Mouse (Mus musculus) liver, adult 2 months (tissue): ENCODE data around the gene Rab11fip3. TPM values are rescaled to one million over a fixed set of nuclear protein-coding genes. Genes with fewer than 3 reads are reported as not detected.

Experiments used
- DNase-seq: peaks from one replicate; pipeline ENCODE4 v3.0.0-alpha.2; 2011; ENCODE audit warnings: low read depth, low spot score; ENCODE audit errors: extremely low read depth
- H3K27ac ChIP-seq: fragments of 200-500 bp; replicated peaks from 2 replicates; pipeline ENCODE4 v1.5.1; 2012; ENCODE audit warnings: low read depth, mild to moderate bottlenecking, control low read depth, inconsistent platforms, low read length; ENCODE audit not compliant: insufficient read depth
- H3K27me3 ChIP-seq: fragments of 200-500 bp; 2 replicates; pipeline ENCODE4 v1.6.1; 2012; ENCODE audit warnings: mild to moderate bottlenecking, moderate library complexity, low read length, inconsistent platforms; ENCODE audit not compliant: control insufficient read depth, insufficient read depth
- H3K36me3 ChIP-seq: fragments of 200-500 bp; 2 replicates; pipeline ENCODE4 v1.6.1; 2012; ENCODE audit warnings: low read length, inconsistent platforms; ENCODE audit not compliant: control insufficient read depth, insufficient read depth
- H3K4me1 ChIP-seq: fragments of 200-500 bp; 2 replicates; pipeline ENCODE4 v1.6.1; 2011; ENCODE audit warnings: low read length; ENCODE audit not compliant: control insufficient read depth, insufficient read depth
- H3K4me3 ChIP-seq: fragments of 200-500 bp; 2 replicates; pipeline ENCODE4 v1.5.1; 2011; ENCODE audit warnings: low read depth, mild to moderate bottlenecking, control low read depth, low read length, moderate library complexity; ENCODE audit not compliant: insufficient read depth
- H3K79me2 ChIP-seq: fragments of 200-500 bp; 2 replicates; pipeline ENCODE4 v1.6.1; 2012; ENCODE audit warnings: inconsistent platforms, mild to moderate bottlenecking, low read length, moderate library complexity; ENCODE audit not compliant: control insufficient read depth, insufficient read depth
- H3K9ac ChIP-seq: fragments of 200-500 bp; 2 replicates; pipeline ENCODE4 v1.6.1; 2012; ENCODE audit warnings: low read depth, mild to moderate bottlenecking, control low read depth, inconsistent platforms, low read length
- CTCF ChIP-seq: fragments of 200-500 bp; IDR thresholded peaks from 2 replicates; pipeline ENCODE4 v1.5.1; 2011; ENCODE audit warnings: low read depth, low read length, control low read depth
- POLR2A ChIP-seq: fragments of 200-500 bp; IDR thresholded peaks from 2 replicates; pipeline ENCODE4 v1.6.1; 2011; ENCODE audit warnings: low read length, control low read depth; ENCODE audit not compliant: insufficient read depth; ENCODE audit errors: extremely low read depth
- WGBS: fragments of 180-500 bp; shearing (Covaris S2); methylation state at CpG from one replicate; pipeline ENCODE4 v1.1.7; 2018; 5-methylcytosine and 5-hydroxymethylcytosine counted together
- polyA plus RNA-seq: library from polyadenylated mRNA; depleted of rRNA; stranded (reverse); fragments of >200 nt; gene quantifications from 2 replicates; pipeline ENCODE4 v1.2.3, GENCODE M21; 2012
- total RNA-seq: library from RNA; depleted of rRNA; stranded (reverse); fragments of >200 nt; gene quantifications from 2 replicates; pipeline ENCODE4 v1.2.3, GENCODE M21; 2014

Gene Rab11fip3
- total and polyA plus RNA-seq, 2 experiments = 4.6 to 13.2 TPM

GRCm38 (mm10) chr17:25951803-25952623 is 117.3 kb downstream of the Rab11fip3 start, which contains the start of gene A930017K11Rik:
Gene A930017K11Rik, minus strand, starts transcription at chr17:25952565.
- TF ChIP-seq POLR2A = no peak
- TF ChIP-seq CTCF = no peak
- no peak for DNase-seq
- H3K4me3 ChIP-seq = peak within 1 kb of the TSS; percentile 0; the same call in 1 of the 2 replicates
- no peak within 1 kb of the TSS for H3K9ac ChIP-seq
- peaks cover 5% of the 10 kb centered on the region; the same call in 1 of the 2 replicates for H3K27me3 ChIP-seq
- H3K4me1 ChIP-seq = no peaks in the 10 kb centered on the region
- no peaks in the 10 kb centered on the region for H3K79me2 ChIP-seq
- whole genome bisulfite sequencing = 7% methylated on average over 58 of the region's 58 CpGs
- H3K27ac ChIP-seq = no peak within 1 kb of the TSS
- no peaks in the 10 kb centered on the region for H3K36me3 ChIP-seq

GRCm38 (mm10) chr17:25951225-25951802 is 118.0 kb downstream of the Rab11fip3 start:
- TF ChIP-seq CTCF (no peak), POLR2A (no peak)
- Histone ChIP-seq H3K4me1 (no peaks in the 10 kb centered on the region), H3K79me2 (no peaks in the 10 kb centered on the region), H3K27me3 (peaks cover 5% of the 10 kb centered on the region; the same call in 1 of the 2 replicates), H3K36me3 (no peaks in the 10 kb centered on the region), H3K4me3 (peak overlapping the region; percentile 0; the same call in 1 of the 2 replicates), H3K27ac (no peak overlapping the region), H3K9ac (no peak overlapping the region)
- no peak for DNase-seq
- WGBS = 2% methylated on average over 33 of the region's 33 CpGs

- H3K79me2 ChIP-seq = no peaks in the 10 kb centered on the region
- peaks cover 5% of the 10 kb centered on the region; the same call in 1 of the 2 replicates for H3K27me3 ChIP-seq
- H3K36me3 ChIP-seq = no peaks in the 10 kb centered on the region
- WGBS = 21% methylated on average over 3 of the region's 3 CpGs
- no peak overlapping the region for H3K9ac ChIP-seq
- no peak for DNase-seq
- H3K27ac ChIP-seq = no peak overlapping the region
- no peaks in the 10 kb centered on the region for H3K4me1 ChIP-seq
- TF ChIP-seq CTCF (no peak), POLR2A (no peak)
- no peak overlapping the region for H3K4me3 ChIP-seq
Measured at GRCm38 (mm10) chr17:25950706-25951105, 118.6 kb downstream of the Rab11fip3 start.

DNA sequence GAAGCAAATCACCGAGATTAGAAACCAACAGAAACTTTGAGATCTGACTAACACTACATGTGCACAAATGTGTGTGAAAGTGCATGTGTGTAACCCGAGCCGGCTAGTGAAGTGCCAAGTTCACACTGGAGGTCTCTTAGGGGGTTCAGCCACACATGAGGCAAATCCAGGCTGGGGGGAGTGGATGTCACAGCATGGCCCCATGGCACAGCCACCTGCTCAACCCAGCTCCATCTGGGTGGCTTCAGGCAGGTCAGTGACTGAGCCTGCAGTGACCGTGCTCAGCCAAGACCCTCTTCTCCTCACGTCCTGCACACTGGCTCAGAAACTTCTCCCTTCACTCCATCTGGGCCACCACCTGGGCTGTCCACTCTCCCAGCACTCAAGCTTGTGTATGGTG is 119.4 kb downstream of the Rab11fip3 start:
- Histone ChIP-seq H3K36me3 (no peaks in the 10 kb centered on the region), H3K27ac (no peak overlapping the region), H3K4me3 (no peak overlapping the region), H3K79me2 (no peaks in the 10 kb centered on the region), H3K9ac (no peak overlapping the region), H3K4me1 (no peaks in the 10 kb centered on the region), H3K27me3 (peaks cover 5% of the 10 kb centered on the region; the same call in 1 of the 2 replicates)
- no peak for TF ChIP-seq CTCF
- no peak for TF ChIP-seq POLR2A
- WGBS = 90% methylated on average over 5 of the region's 5 CpGs
- DNase-seq = no peak

DNA sequence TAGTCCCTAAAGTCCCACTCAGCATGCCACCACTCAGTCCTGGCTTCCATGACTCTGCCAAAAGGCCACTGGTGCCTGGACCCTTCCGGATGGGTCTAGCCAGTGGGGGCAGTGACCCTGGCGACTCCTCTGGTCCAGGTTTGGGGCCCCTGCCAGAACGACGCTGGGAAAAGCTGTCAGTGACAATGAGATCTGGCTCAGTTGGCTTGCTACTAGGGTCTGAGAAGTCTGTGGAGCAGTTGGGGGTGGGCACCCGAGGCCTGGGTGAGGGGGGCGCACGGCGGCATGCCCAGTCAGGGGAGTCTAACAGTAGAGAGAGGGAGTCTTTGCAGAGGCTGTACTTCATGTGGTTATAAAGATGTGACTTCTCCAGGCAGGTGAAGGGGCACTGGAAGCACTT is 121.3 kb downstream of the Rab11fip3 start:
- no peak for TF ChIP-seq CTCF
- no peak for DNase-seq
- 83% methylated on average over 8 of the region's 8 CpGs for WGBS
- Histone ChIP-seq H3K27me3 (peaks cover 5% of the 10 kb centered on the region; the same call in 1 of the 2 replicates), H3K79me2 (no peaks in the 10 kb centered on the region), H3K4me3 (no peak overlapping the region), H3K27ac (no peak overlapping the region), H3K36me3 (no peaks in the 10 kb centered on the region), H3K4me1 (no peaks in the 10 kb centered on the region), H3K9ac (no peak overlapping the region)
